Mouse (Mus musculus): ENCODE results near the gene Rasl10b.

- TF ChIP-seq CTCF (IDR thresholded peaks at IDR 0.05; ENCODE audit: low read depth) (no peak), EP300 (IDR thresholded peaks at IDR 0.05; ENCODE audit: low read depth) (no peak)
Observed at GRCm38 (mm10) chr11:83462711-83463244, 53.8 kb downstream of the Rasl10b start, which contains the start of gene Mmp28.
